Mouse (Mus musculus): Measurements from ENCODE around the gene Atg4b. TPM values are rescaled to one million over a fixed set of nuclear protein-coding genes. Genes with fewer than 3 reads are reported as not detected.

Gene Atg4b
- 77.8 and 96.4 TPM in 2 replicates for polyA plus RNA-seq (2015; fragmentation: Nextera tagmentation; extraction: Ambion mirVana)

DNA sequence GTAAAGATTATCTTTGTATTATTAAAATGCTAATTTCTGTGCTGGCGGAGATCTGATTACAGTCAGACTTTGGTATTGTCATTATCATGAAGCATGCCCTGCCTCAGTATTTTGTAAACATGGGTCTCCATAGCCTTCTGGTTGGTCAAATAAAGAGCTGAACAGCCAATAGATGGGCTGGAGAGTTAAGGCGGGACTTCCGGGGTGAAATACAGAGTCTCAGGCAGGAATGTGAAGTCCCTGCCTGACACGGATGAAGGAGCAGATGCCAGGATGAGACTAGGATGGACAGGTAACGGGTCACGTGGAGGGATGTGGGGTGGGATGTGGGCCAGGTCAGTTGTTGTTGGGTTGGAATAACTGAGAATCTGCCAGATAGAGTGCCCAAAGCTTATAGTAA, at the start of gene Atg4b:
Gene Atg4b (plus strand): TSS at position 211 of the 400 bp plus-strand sequence.

DNA sequence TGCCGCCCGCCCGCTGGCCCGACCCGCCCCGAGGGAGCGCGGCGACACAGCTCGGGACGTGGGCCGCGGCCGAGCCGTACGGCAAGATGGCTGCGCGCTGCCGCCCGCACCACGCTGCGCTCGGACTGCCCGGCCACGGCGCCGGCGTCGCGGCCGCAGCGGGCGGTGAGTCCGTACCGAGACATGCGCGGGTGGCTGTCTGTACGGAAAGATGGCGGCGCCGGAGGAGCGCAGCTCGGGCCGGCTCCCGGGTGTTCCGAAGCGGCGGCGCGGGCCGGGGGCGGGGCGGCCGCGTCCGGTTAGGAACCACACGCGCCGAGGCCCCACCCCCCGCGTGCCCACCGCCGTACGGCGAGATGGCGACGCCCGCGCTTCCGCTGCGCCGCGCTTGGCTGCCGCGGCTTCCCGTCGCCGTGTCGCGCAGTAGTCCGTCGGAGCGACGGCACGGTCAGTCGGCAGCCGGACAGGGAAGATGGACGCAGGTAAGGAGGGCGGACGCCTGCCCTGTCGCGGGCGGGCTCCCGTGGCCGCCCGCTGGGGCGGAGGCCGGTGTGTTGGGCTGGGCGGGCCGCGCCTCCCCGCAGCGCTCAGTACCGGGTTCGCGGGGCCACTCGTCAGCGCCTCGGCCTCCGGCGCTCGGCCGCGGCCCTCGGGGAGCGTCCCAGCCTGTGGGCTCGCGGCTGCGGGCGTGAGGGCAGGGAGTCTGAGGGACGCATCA, 3.4 kb downstream of the Atg4b start, which contains the start of gene Thap4:
Gene Thap4 (minus strand): TSS at position 292 of the 718 bp plus-strand sequence.

DNA sequence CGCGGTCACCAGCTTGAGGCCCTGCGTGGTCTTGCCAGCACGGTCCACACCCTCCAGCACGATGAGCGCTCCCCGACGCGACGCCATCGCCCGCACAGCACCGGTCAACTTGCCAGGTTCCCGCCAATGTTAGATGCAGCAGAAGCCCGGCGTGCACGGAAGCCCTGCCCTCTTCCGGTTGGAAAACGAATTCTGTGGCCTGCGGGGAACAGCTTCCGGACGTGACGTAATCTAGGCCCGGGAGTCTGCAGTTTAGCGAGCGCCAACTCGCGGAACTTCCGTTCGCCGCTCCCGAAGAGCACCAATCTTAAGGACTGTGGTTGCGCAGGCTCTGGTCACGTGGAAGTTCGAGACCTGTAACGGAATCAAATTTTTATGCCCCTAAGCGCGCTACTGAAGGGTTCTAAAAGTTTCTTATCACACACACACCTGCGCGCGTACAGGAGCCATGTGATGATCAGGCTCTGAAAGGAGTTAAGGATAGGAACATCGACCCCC, 50.5 kb downstream of the Atg4b start, which contains the start of gene Dtymk:
Gene Dtymk (minus strand): TSS at position 194 of the 498 bp plus-strand sequence.

DNA sequence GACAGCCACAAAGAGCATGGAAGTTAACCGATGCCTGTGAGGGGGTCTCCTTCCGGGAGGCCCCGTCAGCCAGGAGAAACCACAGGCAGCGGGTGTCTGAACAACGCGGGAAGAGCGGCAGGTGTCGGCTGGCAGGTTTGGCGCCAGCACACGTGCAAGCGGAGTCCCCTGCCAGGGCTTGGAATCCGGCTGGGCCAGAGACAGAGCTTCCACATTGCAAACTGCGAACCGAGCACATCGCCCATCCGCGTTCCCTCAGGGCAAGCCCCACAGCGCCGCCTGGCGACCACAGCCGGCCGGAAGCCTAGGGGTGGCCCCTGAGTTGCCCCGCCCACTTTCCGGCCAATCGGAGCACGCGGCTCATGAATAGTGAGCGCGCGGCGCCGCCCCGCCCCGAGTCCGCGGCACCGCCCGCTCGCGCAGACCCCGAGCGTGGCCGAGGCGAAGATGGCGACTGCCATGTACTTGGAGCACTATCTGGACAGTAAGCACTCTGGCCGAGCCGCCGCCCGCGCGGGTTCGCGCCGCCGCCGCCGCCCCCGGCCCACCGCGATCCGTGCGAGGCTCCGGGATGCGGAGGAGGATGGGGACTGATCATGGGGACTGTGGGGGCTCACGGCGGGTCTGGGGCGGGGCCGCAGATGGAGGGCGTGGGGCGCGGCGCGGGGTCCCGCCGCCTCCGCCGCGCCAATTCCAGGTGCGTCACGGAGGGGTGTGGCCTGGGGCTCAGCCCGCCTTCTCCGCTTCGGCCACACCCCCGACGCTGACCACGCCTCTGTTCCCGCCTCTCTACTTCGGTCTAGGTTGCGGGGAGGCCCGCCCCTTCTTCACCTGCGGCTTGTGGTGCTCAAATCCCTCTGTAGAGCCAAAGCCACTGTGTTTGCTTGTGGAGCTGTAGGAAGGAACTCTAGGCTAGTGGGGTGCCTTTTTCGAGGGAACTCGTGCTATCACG, 52.5 kb downstream of the Atg4b start, which contains the start of gene Ing5:
Gene Ing5 (plus strand): TSS at position 410 of the 952 bp plus-strand sequence.

DNA sequence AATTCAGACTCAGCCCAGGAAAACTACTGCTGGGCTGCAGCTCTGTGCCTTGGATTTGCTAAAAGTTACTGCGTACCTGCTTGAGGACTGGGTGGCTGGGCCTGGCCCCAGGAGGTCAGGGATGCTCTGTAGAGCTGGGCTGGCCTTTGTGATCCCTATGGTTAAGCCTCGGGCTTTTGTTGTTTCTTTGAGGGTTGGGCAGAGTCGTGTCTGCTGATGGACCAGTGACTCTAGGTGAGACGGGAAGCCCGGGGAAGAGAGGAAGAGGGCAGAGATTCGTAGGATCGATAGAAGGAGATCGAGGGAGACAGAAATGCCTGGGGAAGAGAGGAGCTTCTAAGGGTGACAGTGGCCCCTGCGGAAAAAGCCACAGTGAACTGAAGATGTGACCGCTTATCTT, 73.3 kb downstream of the Atg4b start, which contains the start of gene D2hgdh:
Gene D2hgdh (plus strand): TSS at position 301 of the 400 bp plus-strand sequence.

Other genes with a start within 250 kb of the Atg4b start
- gene Farp2, start 239.4 kb upstream of the Atg4b start, polyA plus RNA-seq (2015; fragmentation: Nextera tagmentation; extraction: Ambion mirVana), result 0.64 and 1.1 TPM in 2 replicates
- gene Stk25, start 92.8 kb upstream of the Atg4b start, polyA plus RNA-seq (2015; fragmentation: Nextera tagmentation; extraction: Ambion mirVana), result 66.7 and 78.0 TPM in 2 replicates
- gene Bok, start 65.8 kb upstream of the Atg4b start, polyA plus RNA-seq (2015; fragmentation: Nextera tagmentation; extraction: Ambion mirVana), result 22.8 and 24.3 TPM in 2 replicates
- 19.3 and 19.6 TPM in 2 replicates for gene Thap4, start 3.4 kb downstream of the Atg4b start, polyA plus RNA-seq (2015; fragmentation: Nextera tagmentation; extraction: Ambion mirVana)
- gene Dtymk, start 50.4 kb downstream of the Atg4b start, polyA plus RNA-seq (2015; fragmentation: Nextera tagmentation; extraction: Ambion mirVana), result 214 and 231 TPM in 2 replicates
- gene Ing5, start 52.5 kb downstream of the Atg4b start, polyA plus RNA-seq (2015; fragmentation: Nextera tagmentation; extraction: Ambion mirVana), result 11.7 and 12.3 TPM in 2 replicates
- 7.0 and 7.8 TPM in 2 replicates for gene D2hgdh, start 73.4 kb downstream of the Atg4b start, polyA plus RNA-seq (2015; fragmentation: Nextera tagmentation; extraction: Ambion mirVana)
- gene Gal3st2, start 109.8 kb downstream of the Atg4b start, polyA plus RNA-seq (2015; fragmentation: Nextera tagmentation; extraction: Ambion mirVana), result not detected in 2 replicates
- gene Gal3st2b, start 166.8 kb downstream of the Atg4b start, polyA plus RNA-seq (2015; fragmentation: Nextera tagmentation; extraction: Ambion mirVana), result not detected in 2 replicates
- not detected in 2 replicates for gene Gal3st2c, start 239.0 kb downstream of the Atg4b start, polyA plus RNA-seq (2015; fragmentation: Nextera tagmentation; extraction: Ambion mirVana)